Mouse (Mus musculus) hindbrain, embryonic 15.5 days (tissue): ENCODE results near the gene Ptprk. TPM values are rescaled to one million over a fixed set of nuclear protein-coding genes. Genes with fewer than 3 reads are reported as not detected.

Source experiments
- ATAC-seq: fragments of 200-750 bp; cut with Nextera tagmentation; 2 replicates; pipeline ENCODE4 v1.8.0; 2017; ENCODE audit warnings: low read depth, moderate number of reproducible peaks, moderate TSS enrichment; ENCODE audit not compliant: low FRiP score
- H3K27ac ChIP-seq: fragments of 300-500 bp; sonication (generic); replicated peaks from 2 replicates; pipeline ENCODE4 v1.5.1; 2015; ENCODE audit warnings: mild to moderate bottlenecking, inconsistent platforms
- H3K27me3 ChIP-seq: fragments of 300-500 bp; sonication (generic); 2 replicates; pipeline ENCODE4 v1.6.1; 2015; ENCODE audit warnings: control low read depth, inconsistent platforms
- H3K36me3 ChIP-seq: fragments of 300-500 bp; sonication (generic); 2 replicates; pipeline ENCODE4 v1.6.1; 2015; ENCODE audit warnings: control low read depth, inconsistent platforms
- H3K4me1 ChIP-seq: fragments of 300-500 bp; sonication (generic); replicated peaks from 2 replicates; pipeline ENCODE4 v1.6.1; 2015; ENCODE audit warnings: control low read depth, inconsistent platforms
- H3K4me2 ChIP-seq: fragments of 300-500 bp; sonication (generic); 2 replicates; pipeline ENCODE4 v1.6.1; 2015; ENCODE audit warnings: moderate library complexity, mild to moderate bottlenecking, inconsistent platforms
- H3K4me3 ChIP-seq: fragments of 300-500 bp; sonication (generic); 2 replicates; pipeline ENCODE4 v1.5.1; 2015; ENCODE audit warnings: mild to moderate bottlenecking, inconsistent platforms
- H3K9ac ChIP-seq: fragments of 300-500 bp; sonication (generic); 2 replicates; pipeline ENCODE4 v1.6.1; 2015; ENCODE audit warnings: inconsistent platforms
- H3K9me3 ChIP-seq: fragments of 300-500 bp; sonication (generic); 2 replicates; pipeline ENCODE4 v1.6.1; 2016; ENCODE audit warnings: control low read depth, inconsistent platforms
- WGBS: fragments of 180-500 bp; shearing (Covaris S2); methylation state at CpG from one replicate; pipeline ENCODE4 v1.1.7; 2015; 5-methylcytosine and 5-hydroxymethylcytosine counted together
- microRNA-seq: library from miRNA; unstranded; fragments of <30 nt; microRNA quantifications from one replicate; pipeline ENCODE4, GENCODE M21; 2016
- polyA plus RNA-seq: library from polyadenylated mRNA; unstranded; fragments of >200 nt; fragmentation: Nextera tagmentation; extraction: Ambion mirVana; gene quantifications from 2 replicates; pipeline ENCODE4 v1.2.1, GENCODE M21; 2015

Ptprk gene
- polyA plus RNA-seq, 1 experiment from 2014 or later: 33.6 TPM

DNA sequence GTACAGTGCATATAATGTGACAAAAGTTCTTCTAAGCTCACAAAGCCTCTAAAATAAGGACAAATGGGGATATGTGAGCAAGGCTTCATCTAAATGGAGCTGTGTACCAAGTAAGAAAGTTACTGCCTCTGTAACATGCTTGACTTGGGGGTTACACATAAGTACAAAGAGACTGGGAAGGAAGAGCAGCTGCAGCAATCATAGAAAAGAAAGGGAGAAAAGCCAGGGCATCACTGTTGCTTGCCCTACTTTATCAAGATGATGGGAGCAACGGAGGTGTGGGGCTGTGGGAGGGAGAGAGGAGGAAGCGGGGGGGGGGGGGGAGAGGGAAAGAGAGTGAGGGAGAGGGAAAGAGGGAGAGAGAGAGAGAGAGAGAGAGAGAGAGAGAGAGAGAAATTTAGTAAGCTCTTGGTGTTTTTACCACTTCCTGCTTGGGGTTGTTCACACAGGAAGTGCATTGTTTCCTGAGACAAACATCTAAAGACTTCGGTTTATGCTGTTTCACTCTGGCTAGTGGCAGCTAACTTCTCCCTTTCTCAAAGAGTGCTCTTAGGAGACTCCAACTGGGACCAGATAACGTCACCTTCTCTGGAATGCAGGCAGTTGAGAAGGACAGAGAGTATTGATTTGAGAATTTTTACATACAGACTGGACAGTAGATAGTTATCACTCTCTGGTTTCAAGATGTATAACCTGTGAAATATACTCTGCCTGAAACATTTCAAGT, 519.1 kb downstream of the Ptprk start:
- Histone ChIP-seq H3K36me3 (no peaks in the 10 kb centered on the region), H3K4me2 (no peak overlapping the region), H3K4me1 (no peaks in the 10 kb centered on the region), H3K27me3 (no peaks in the 10 kb centered on the region), H3K4me3 (no peak overlapping the region), H3K9ac (no peak overlapping the region), H3K9me3 (no peaks in the 10 kb centered on the region), H3K27ac (no peak overlapping the region)
- ATAC-seq: no peak
- 81% methylated on average over 3 of the region's 4 CpGs for WGBS

GRCm38 (mm10) chr10:28596897-28597296, 522.3 kb downstream of the Ptprk start:
- H3K9me3 ChIP-seq: no peaks in the 10 kb centered on the region
- no peak overlapping the region for H3K4me3 ChIP-seq
- no peak for ATAC-seq
- no peak overlapping the region for H3K27ac ChIP-seq
- no peak overlapping the region for H3K4me2 ChIP-seq
- H3K9ac ChIP-seq: no peak overlapping the region
- H3K36me3 ChIP-seq: no peaks in the 10 kb centered on the region
- WGBS: 98% methylated on average over 3 of the region's 3 CpGs
- H3K27me3 ChIP-seq: no peaks in the 10 kb centered on the region
- no peaks in the 10 kb centered on the region for H3K4me1 ChIP-seq

DNA sequence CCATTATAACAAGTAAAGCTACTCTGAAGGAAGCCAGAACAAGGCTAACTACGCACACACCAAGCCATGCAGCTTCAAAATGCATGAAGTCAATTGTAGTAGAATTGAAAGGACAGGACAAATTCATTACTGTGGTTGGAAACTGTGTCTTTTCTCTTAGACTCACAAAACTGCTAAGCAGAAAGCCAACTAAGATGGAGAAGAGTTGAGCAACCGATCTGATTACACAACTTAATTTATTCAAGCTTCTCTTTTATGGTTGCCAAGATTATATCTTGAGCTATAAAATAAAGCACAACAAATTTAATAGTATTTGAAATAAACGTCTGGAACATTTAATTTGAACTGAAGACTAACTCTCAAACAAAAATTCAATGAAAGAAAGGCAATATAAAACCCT, 534.5 kb downstream of the Ptprk start:
- Histone ChIP-seq H3K27me3 (no peaks in the 10 kb centered on the region), H3K4me2 (no peak overlapping the region), H3K36me3 (no peaks in the 10 kb centered on the region), H3K27ac (no peak overlapping the region), H3K9me3 (no peaks in the 10 kb centered on the region), H3K4me1 (no peaks in the 10 kb centered on the region), H3K9ac (no peak overlapping the region), H3K4me3 (no peak overlapping the region)
- no peak for ATAC-seq
- WGBS: 77% methylated on average over 3 of the region's 3 CpGs

- H3K4me2 ChIP-seq: no peak overlapping the region
- WGBS: 88% methylated on average over 2 of the region's 2 CpGs
Measured at GRCm38 (mm10) chr10:28614396-28614795, 539.8 kb downstream of the Ptprk start.

GRCm38 (mm10) chr10:28617203-28617602, 542.6 kb downstream of the Ptprk start:
- no peaks in the 10 kb centered on the region for H3K9me3 ChIP-seq
- no peaks in the 10 kb centered on the region for H3K4me1 ChIP-seq
- WGBS: 93% methylated on average over 7 of the region's 7 CpGs
- no peak overlapping the region for H3K27ac ChIP-seq
- H3K27me3 ChIP-seq: no peaks in the 10 kb centered on the region
- H3K4me3 ChIP-seq: no peak overlapping the region
- no peaks in the 10 kb centered on the region for H3K36me3 ChIP-seq
- H3K4me2 ChIP-seq: no peak overlapping the region
- ATAC-seq: no peak
- H3K9ac ChIP-seq: no peak overlapping the region

More at GRCm38 (mm10) chr10:28614396-28614795, 539.8 kb downstream of the Ptprk start:
- Histone ChIP-seq H3K9me3 (no peaks in the 10 kb centered on the region), H3K27ac (no peak overlapping the region), H3K4me1 (no peaks in the 10 kb centered on the region), H3K9ac (no peak overlapping the region), H3K27me3 (no peaks in the 10 kb centered on the region), H3K36me3 (no peaks in the 10 kb centered on the region), H3K4me3 (no peak overlapping the region)
- ATAC-seq: no peak

- Histone ChIP-seq H3K27ac (no peak overlapping the region), H3K4me1 (no peaks in the 10 kb centered on the region), H3K4me3 (no peak overlapping the region), H3K9ac (no peak overlapping the region), H3K27me3 (no peaks in the 10 kb centered on the region), H3K9me3 (no peaks in the 10 kb centered on the region), H3K4me2 (no peak overlapping the region), H3K36me3 (no peaks in the 10 kb centered on the region)
- WGBS: 76% methylated on average over 2 of the region's 2 CpGs
- ATAC-seq: no peak
Measured at GRCm38 (mm10) chr10:28618002-28618401, 543.4 kb downstream of the Ptprk start.

DNA sequence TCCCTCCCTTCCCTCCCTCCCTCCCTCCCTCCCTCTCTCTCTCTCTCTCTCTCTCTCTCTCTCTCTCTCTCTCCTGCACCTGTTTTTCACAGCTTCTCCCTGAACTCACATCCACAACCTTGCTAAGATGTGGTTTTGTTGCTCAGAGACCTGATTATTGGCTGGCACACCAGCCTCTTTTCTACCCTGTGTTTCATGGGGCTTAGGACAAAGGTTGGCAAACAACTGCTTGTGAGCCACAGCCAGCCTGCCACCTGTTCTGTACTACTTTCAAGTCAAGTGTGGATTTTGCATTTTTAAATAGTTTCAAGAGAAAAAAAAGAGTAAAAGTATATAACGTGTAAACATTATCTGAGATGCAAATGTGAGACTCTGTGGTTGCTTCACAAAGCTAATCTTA, 544.8 kb downstream of the Ptprk start:
- no peak overlapping the region for H3K4me3 ChIP-seq
- no peaks in the 10 kb centered on the region for H3K27me3 ChIP-seq
- no peaks in the 10 kb centered on the region for H3K9me3 ChIP-seq
- H3K4me1 ChIP-seq: no peaks in the 10 kb centered on the region
- no peak overlapping the region for H3K27ac ChIP-seq
- H3K36me3 ChIP-seq: no peaks in the 10 kb centered on the region
- no peak overlapping the region for H3K9ac ChIP-seq
- H3K4me2 ChIP-seq: no peak overlapping the region
- WGBS: 88% methylated on average over 1 of the region's 1 CpGs
- no peak for ATAC-seq

DNA sequence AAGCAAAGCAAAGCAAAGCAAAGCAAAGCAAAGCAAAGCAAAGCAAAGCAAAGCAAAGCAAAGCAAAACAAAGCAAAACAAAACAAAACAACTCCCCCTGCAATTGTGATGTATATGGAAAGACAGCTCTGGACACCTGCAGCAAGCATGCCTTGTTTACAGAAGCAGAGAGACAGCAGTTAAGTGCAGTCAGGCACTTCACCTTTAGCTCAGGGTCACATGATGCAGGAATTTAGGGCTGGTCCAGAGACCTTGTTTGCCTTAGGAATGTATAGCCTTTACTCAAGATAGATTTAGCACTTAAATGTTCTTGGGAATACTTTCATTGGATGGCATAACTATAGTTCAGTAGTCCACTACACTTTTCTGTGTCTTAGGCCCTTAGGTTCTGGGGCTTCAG, 561.5 kb downstream of the Ptprk start:
- Histone ChIP-seq H3K4me1 (no peaks in the 10 kb centered on the region), H3K9ac (no peak overlapping the region), H3K4me3 (no peak overlapping the region), H3K36me3 (no peaks in the 10 kb centered on the region), H3K27me3 (no peaks in the 10 kb centered on the region), H3K27ac (no peak overlapping the region), H3K9me3 (peaks cover 4% of the 10 kb centered on the region; the same call in 1 of the 2 replicates), H3K4me2 (no peak overlapping the region)
- ATAC-seq: no peak

- no peak overlapping the region for H3K9ac ChIP-seq
- H3K27ac ChIP-seq: no peak overlapping the region
- H3K4me3 ChIP-seq: no peak overlapping the region
- H3K9me3 ChIP-seq: no peaks in the 10 kb centered on the region
- ATAC-seq: no peak
- no peak overlapping the region for H3K4me2 ChIP-seq
- no peaks in the 10 kb centered on the region for H3K27me3 ChIP-seq
- H3K36me3 ChIP-seq: no peaks in the 10 kb centered on the region
- 71% methylated on average over 2 of the region's 2 CpGs for WGBS
- no peaks in the 10 kb centered on the region for H3K4me1 ChIP-seq
Measured at GRCm38 (mm10) chr10:28641887-28642286, 567.3 kb downstream of the Ptprk start.

Small RNA genes lying within 50 kb of the gene (microRNA-seq; reads per million reads assigned to microRNA genes)
- not detected for gene Gm22370
